Comparison of ENCODE assay signal across 8 mouse cellular contexts in the genomic region with DNA sequence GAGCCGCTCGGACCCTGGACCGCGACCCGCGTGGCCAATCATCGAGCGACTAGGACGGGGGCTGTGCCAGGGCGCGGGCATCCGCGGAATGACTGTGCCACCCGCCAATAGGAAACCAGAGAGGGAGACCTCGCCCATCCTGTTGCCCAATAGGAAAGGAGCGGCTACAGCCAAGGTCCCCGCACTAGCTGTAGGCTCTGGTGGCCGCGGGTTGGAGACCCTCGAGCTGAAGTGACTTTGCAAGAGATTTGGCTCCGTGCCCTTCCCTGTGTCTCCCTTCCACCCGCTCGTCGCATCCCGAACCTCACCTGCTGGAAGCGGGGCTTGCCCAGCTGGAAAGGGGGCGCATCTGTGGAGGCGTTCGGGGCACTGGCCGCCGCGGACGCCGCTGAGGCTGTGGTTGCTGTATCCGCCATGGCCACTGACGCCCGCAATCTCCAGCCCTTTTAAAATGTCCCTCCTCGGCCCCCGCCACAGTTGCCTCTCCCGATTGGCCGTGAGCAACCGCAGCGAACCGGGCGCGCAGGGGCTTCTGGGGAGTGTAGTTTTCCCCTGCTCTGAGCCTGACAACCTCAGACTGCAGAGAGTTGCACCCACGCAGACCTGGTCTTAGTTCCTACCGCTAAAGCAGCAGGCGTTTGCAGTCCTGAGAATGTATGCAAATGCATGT. TPM values are rescaled to one million over a fixed set of nuclear protein-coding genes. Genes with fewer than 3 reads are reported as not detected.
DNase-seq lines count a peak whose midpoint lies in the region; ATAC-seq lines count a peak whose summit lies in the region.

TSS of gene Sfxn5 (minus strand) at position 423 of the 670 bp plus-strand sequence.

- H3K4me3 ChIP-seq in brown adipose tissue, adult 24 weeks (ENCODE audit: insufficient read depth, low read depth, low read length), result peak within 1 kb of the TSS; percentile 96
- peak within 1 kb of the TSS; percentile 70 for H3K4me3 ChIP-seq in heart, embryonic 13.5 days
- H3K4me3 ChIP-seq in liver, embryonic 12.5 days, result peak within 1 kb of the TSS; percentile 62
- peak within 1 kb of the TSS; percentile 77 for H3K4me3 ChIP-seq in stomach, embryonic 15.5 days (replicated peaks)

- 0% methylated on average over 49 of the region's 49 CpGs for WGBS in heart, embryonic 13.5 days
- WGBS in liver, embryonic 12.5 days (ENCODE audit: insufficient replicate concordance), result under 1% methylated on average over 49 of the region's 49 CpGs
- WGBS in stomach, embryonic 15.5 days, result under 1% methylated on average over 49 of the region's 49 CpGs

- H3K4me2 ChIP-seq in heart, embryonic 13.5 days, result peak within 1 kb of the TSS; percentile 100
- H3K4me2 ChIP-seq in liver, embryonic 12.5 days, result peak within 1 kb of the TSS; percentile 89
- peak within 1 kb of the TSS; percentile 98 for H3K4me2 ChIP-seq in stomach, embryonic 15.5 days

- peak; percentile 94 for DNase-seq in CD4-positive, CD25-positive, alpha-beta regulatory T cell, adult 2 months (ENCODE audit: low read depth, low spot score)
- DNase-seq in fat pad, adult 2 months (ENCODE audit: extremely low read depth, low read depth, low spot score), result peak; percentile 42
- peak; percentile 98 for DNase-seq in kidney, postnatal 10 days
- DNase-seq in natural killer cell, adult 2 months (ENCODE audit: low spot score in 2 of 2), result peak; percentile 86 to 90

- H3K27ac ChIP-seq in brown adipose tissue, adult 24 weeks (replicated peaks; ENCODE audit: low read depth, low read length), result peak within 1 kb of the TSS; percentile 83
- H3K27ac ChIP-seq in heart, embryonic 13.5 days (replicated peaks), result peak within 1 kb of the TSS; percentile 85
- peak within 1 kb of the TSS; percentile 71 for H3K27ac ChIP-seq in liver, embryonic 12.5 days
- H3K27ac ChIP-seq in stomach, embryonic 15.5 days, result peak within 1 kb of the TSS; percentile 96

- peaks cover 28% of the 10 kb centered on the region for H3K36me3 ChIP-seq in heart, embryonic 13.5 days
- no peaks in the 10 kb centered on the region for H3K36me3 ChIP-seq in liver, embryonic 12.5 days
- H3K36me3 ChIP-seq in stomach, embryonic 15.5 days, result no peaks in the 10 kb centered on the region

- H3K4me1 ChIP-seq in brown adipose tissue, adult 24 weeks (ENCODE audit: control insufficient read depth, insufficient read depth, insufficient read length, low read length), result peaks cover 2% of the 10 kb centered on the region; the same call in 1 of the 2 replicates
- H3K4me1 ChIP-seq in heart, embryonic 13.5 days, result peaks cover 23% of the 10 kb centered on the region
- H3K4me1 ChIP-seq in liver, embryonic 12.5 days, result peaks cover 15% of the 10 kb centered on the region
- H3K4me1 ChIP-seq in stomach, embryonic 15.5 days, result peaks cover 18% of the 10 kb centered on the region; the same call in 1 of the 2 replicates

- no peaks in the 10 kb centered on the region for H3K9me3 ChIP-seq in heart, embryonic 13.5 days
- no peaks in the 10 kb centered on the region for H3K9me3 ChIP-seq in liver, embryonic 12.5 days (replicated peaks)
- no peaks in the 10 kb centered on the region for H3K9me3 ChIP-seq in stomach, embryonic 15.5 days

- peaks cover 13% of the 10 kb centered on the region for H3K27me3 ChIP-seq in heart, embryonic 13.5 days (replicated peaks)
- H3K27me3 ChIP-seq in liver, embryonic 12.5 days (replicated peaks), result peaks cover 56% of the 10 kb centered on the region
- H3K27me3 ChIP-seq in stomach, embryonic 15.5 days (replicated peaks), result no peaks in the 10 kb centered on the region

- peak within 1 kb of the TSS; percentile 82 for H3K9ac ChIP-seq in heart, embryonic 13.5 days
- peak within 1 kb of the TSS; percentile 67 for H3K9ac ChIP-seq in liver, embryonic 12.5 days
- peak within 1 kb of the TSS; percentile 66 for H3K9ac ChIP-seq in stomach, embryonic 15.5 days

- ATAC-seq in heart, embryonic 13.5 days (ENCODE audit: extremely low read depth, insufficient number of reproducible peaks, low FRiP score, low TSS enrichment), result peak; percentile 89
- ATAC-seq in liver, embryonic 12.5 days, result peak; percentile 95
- ATAC-seq in stomach, embryonic 15.5 days (ENCODE audit: insufficient read depth, low FRiP score, low read depth), result peak; percentile 94

RNA-seq across cellular contexts. Expression of gene Sfxn5, which starts in this region (rescaled TPM):
- 51.9 and 66.8 TPM in 2 replicates for polyA plus RNA-seq in brown adipose tissue, adult 24 weeks (2012; ENCODE audit: insufficient read depth, insufficient read length, missing spikeins)
- polyA plus RNA-seq in heart, embryonic 13.5 days (2015; fragmentation: Nextera tagmentation; extraction: Ambion mirVana), result 3.3 and 4.6 TPM in 2 replicates
- 2.6 and 3.1 TPM in 2 replicates for polyA plus RNA-seq in liver, embryonic 12.5 days (2016; fragmentation: Nextera tagmentation; extraction: Ambion mirVana)
- polyA plus RNA-seq in stomach, embryonic 15.5 days (2015; fragmentation: Nextera tagmentation; extraction: Ambion mirVana), result 11.0 and 11.5 TPM in 2 replicates

Comparison
In these comparisons a context has a peak if more than half of its experiments do, and no peak if none do; other contexts are left out.
1. Peak in every context shown above with its lines: DNase-seq, ATAC-seq, H3K4me3 ChIP-seq and H3K27ac ChIP-seq.
2. DNase-seq: peak in every context shown above with its lines; median percentile 98 in kidney, postnatal 10 days; 94 in CD4-positive, CD25-positive, alpha-beta regulatory T cell, adult 2 months; 88 in natural killer cell, adult 2 months; 42 in fat pad, adult 2 months.